Mouse (Mus musculus): ENCODE data around the gene Unc5c. TPM values are rescaled to one million over a fixed set of nuclear protein-coding genes. Genes with fewer than 3 reads are reported as not detected.

The Unc5c gene
- polyA plus RNA-seq, 1 experiment, result 3.6 TPM

DNA sequence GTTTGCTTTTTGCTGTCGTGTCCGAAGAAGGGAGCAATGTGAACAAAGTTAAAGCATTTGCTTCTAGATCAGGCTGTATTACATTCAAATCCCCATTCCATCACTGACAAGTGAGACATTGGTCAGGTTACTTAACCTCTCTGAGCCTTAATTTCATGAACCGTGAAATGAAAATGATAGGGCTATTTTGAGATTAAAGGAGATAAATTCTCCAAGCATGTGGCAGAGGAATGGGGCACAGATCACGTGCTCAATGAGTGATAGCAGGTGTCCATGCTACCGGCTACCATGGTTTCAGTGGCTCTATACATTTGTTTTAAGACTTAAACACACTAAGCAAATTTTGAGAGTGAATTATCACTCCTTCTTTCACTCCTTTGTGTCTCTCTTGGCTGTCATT, 254.0 kb downstream of the Unc5c start:
- H3K4me3 ChIP-seq (replicated peaks; ENCODE audit: extremely low read depth, low read depth, low read length), result no peak overlapping the region
- DNase-seq, result no peak
- WGBS, result 67% methylated on average over 5 of the region's 5 CpGs
- H3K4me1 ChIP-seq (ENCODE audit: control insufficient read depth, insufficient read depth, low read length), result no peaks in the 10 kb centered on the region
- TF ChIP-seq POLR2A (IDR thresholded peaks at IDR 0.05; ENCODE audit: borderline replicate concordance, extremely low read depth, low read depth, low read length) (no peak), CTCF (IDR thresholded peaks at IDR 0.05; ENCODE audit: insufficient read depth, low read length) (no peak)

DNA sequence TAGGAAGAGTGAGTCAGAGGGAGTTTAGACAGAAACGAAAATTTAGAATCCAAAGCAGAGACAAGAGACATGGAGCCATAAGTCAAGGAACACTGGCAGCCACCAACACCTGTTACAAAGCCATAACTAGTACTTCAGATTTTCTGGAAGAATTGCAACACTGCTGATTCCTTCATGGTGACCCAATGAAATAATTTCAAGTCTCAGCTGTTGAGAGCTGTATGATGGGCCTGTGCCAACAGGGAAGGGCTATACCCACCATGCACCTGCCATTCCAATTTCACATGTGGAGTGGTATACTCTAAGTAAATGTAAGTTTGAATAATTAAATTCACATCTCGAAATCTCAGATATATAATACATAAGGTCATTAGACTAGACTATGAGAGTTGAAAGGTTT, 259.5 kb downstream of the Unc5c start:
- TF ChIP-seq CTCF (IDR thresholded peaks at IDR 0.05; ENCODE audit: insufficient read depth, low read length) (no peak), POLR2A (IDR thresholded peaks at IDR 0.05; ENCODE audit: borderline replicate concordance, extremely low read depth, low read depth, low read length) (no peak)
- no peak for DNase-seq
- Histone ChIP-seq H3K4me1 (ENCODE audit: control insufficient read depth, insufficient read depth, low read length) (no peaks in the 10 kb centered on the region), H3K4me3 (replicated peaks; ENCODE audit: extremely low read depth, low read depth, low read length) (no peak overlapping the region)
- 65% methylated on average over 2 of the region's 2 CpGs for WGBS

DNA sequence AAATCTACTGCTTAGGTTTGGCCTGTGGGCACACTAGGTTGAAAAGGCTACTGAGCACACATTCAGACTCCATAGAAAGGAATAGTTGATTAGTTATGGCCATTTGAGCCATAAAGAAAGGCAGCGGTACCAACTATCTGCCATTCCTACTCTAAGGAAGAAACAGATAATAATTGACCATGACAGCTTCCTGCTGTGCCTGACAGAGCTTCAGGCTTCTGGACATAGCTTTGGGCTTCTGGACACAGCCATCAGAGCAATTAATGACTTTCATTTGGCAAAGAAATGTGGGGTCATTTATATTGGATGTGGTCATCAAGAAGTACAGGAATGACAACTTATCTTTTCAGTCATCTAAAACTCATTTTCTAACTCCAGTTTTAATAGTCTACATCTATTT, 260.4 kb downstream of the Unc5c start:
- TF ChIP-seq CTCF (IDR thresholded peaks at IDR 0.05; ENCODE audit: insufficient read depth, low read length), result no peak
- 63% methylated on average over 1 of the region's 1 CpGs for WGBS
- DNase-seq, result no peak
- Histone ChIP-seq H3K4me1 (ENCODE audit: control insufficient read depth, insufficient read depth, low read length) (no peaks in the 10 kb centered on the region), H3K4me3 (replicated peaks; ENCODE audit: extremely low read depth, low read depth, low read length) (no peak overlapping the region)

DNA sequence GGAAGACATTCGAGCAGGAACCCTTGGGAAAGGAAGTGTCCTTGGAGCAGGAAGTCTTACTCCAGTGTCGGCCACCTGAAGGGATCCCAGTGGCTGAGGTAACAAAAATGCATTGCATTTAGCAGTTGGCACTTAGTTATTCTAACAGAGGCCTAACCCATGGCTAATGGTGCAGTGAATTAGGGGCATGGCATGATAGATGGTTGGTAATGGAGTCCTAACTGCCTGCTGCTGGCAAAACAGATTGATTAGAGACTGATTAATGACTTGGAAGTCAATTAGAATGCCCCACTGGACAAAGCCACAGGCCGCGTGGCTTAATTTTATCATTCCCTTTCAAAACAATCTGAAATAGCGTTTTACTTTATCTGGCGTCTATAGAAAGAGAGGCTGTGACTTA, 268.8 kb downstream of the Unc5c start:
- no peak overlapping the region for H3K4me3 ChIP-seq (replicated peaks; ENCODE audit: extremely low read depth, low read depth, low read length)
- H3K4me1 ChIP-seq (ENCODE audit: control insufficient read depth, insufficient read depth, low read length), result no peaks in the 10 kb centered on the region
- WGBS, result 62% methylated on average over 6 of the region's 6 CpGs
- DNase-seq, result no peak
- no peak for TF ChIP-seq POLR2A (IDR thresholded peaks at IDR 0.05; ENCODE audit: borderline replicate concordance, extremely low read depth, low read depth, low read length)
- no peak for TF ChIP-seq CTCF (IDR thresholded peaks at IDR 0.05; ENCODE audit: insufficient read depth, low read length)

DNA sequence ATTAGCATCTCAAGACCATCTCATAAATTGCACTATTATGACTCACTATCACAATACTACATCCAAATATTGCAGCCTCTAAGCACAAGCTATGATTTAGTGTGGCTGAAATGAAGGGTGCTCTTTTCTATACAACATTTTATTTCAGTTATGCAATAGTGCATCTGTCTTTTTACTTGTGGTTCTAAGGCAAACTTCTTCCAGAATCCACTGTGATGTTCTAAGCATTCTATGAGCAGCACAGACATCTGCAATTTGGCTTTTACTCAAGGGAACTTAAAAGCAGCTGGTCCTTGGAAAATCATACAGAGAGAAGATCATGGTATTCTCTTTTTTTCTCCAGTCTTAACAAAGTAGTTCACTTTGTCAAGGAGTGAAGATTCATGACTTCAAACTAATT, 270.3 kb downstream of the Unc5c start:
- H3K4me3 ChIP-seq (replicated peaks; ENCODE audit: extremely low read depth, low read depth, low read length), result no peak overlapping the region
- no peak for DNase-seq
- TF ChIP-seq POLR2A (IDR thresholded peaks at IDR 0.05; ENCODE audit: borderline replicate concordance, extremely low read depth, low read depth, low read length) (no peak), CTCF (IDR thresholded peaks at IDR 0.05; ENCODE audit: insufficient read depth, low read length) (no peak)
- H3K4me1 ChIP-seq (ENCODE audit: control insufficient read depth, insufficient read depth, low read length), result no peaks in the 10 kb centered on the region

DNA sequence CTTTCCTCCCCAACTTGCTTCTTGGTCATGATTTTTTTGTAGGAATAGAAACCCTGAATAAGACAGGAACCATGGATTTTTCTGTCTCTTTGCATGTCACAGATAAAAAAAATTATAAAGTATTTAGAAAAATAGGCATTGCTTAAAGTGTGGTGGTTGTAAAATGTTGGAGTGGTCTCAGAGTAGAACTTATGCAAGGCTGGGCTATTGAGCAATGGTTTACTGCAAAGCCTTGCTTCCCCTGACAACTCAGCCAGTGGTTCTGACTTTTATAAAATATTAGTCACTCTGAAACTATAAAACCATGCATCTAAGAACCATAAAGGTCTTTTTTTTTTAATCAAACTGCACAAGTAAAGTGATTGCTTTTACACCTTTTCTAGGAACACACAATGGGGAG, 280.3 kb downstream of the Unc5c start:
- Histone ChIP-seq H3K4me3 (replicated peaks; ENCODE audit: extremely low read depth, low read depth, low read length) (no peak overlapping the region), H3K4me1 (ENCODE audit: control insufficient read depth, insufficient read depth, low read length) (no peaks in the 10 kb centered on the region)
- DNase-seq, result no peak
- TF ChIP-seq CTCF (IDR thresholded peaks at IDR 0.05; ENCODE audit: insufficient read depth, low read length) (no peak), POLR2A (IDR thresholded peaks at IDR 0.05; ENCODE audit: borderline replicate concordance, extremely low read depth, low read depth, low read length) (no peak)

DNA sequence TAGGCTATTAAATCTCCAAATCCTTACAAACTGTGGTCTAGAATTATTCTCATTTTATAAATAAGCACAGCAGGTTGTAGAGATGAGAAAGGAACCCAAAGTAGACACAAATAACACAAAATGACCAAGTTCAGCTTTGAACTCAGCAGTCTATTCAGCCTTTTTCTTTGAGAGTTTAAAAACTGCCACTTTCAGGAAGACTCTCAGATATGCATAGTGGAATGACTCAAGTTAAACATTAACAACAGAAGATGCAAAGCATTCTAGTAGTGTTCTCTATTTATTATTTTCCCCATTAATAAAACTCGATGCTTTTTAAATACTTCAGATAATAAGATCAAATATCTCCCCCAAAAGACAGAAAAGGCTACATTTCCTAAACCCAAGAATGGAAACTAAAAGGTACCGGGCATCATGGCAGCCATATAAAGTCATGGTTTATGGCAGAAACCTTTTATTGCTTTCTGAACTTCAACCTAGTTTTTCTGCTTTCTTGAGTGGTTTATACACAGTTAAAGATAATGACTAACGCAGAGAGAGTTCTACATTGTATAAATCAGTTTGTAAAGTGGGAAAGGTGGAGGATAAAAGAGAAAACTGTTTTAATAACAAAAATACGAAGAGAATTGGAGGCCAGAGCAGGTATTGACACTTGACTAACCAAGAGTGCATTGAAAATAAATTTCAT, 283.8 kb downstream of the Unc5c start:
- H3K4me1 ChIP-seq (ENCODE audit: control insufficient read depth, insufficient read depth, low read length), result no peaks in the 10 kb centered on the region
- H3K4me3 ChIP-seq (replicated peaks; ENCODE audit: extremely low read depth, low read depth, low read length), result no peak overlapping the region
- WGBS, result 79% methylated on average over 4 of the region's 4 CpGs
- TF ChIP-seq POLR2A (IDR thresholded peaks at IDR 0.05; ENCODE audit: borderline replicate concordance, extremely low read depth, low read depth, low read length) (no peak), CTCF (IDR thresholded peaks at IDR 0.05; ENCODE audit: insufficient read depth, low read length) (no peak)
- DNase-seq, result no peak

DNA sequence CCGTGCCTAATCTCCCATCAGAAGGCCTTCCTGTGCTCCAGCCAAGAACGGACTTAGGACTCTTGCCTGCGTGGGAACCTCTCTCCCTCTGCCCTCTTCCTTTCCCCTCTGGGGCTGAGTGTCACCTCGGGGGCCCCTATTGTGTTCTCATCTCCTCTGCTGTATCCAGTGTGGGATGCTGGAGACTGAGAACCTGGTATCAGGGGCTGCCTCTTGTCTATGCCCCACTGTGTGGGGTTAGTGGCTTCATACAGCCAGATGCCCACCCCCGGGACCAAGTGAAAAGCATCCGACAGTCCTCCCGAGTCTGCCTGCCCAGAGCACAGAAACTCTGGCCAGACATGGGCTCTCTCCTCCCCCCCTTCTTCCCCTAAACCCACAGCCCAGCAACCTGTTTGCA, 287.2 kb downstream of the Unc5c start:
- Histone ChIP-seq H3K4me3 (replicated peaks; ENCODE audit: extremely low read depth, low read depth, low read length) (no peak overlapping the region), H3K4me1 (ENCODE audit: control insufficient read depth, insufficient read depth, low read length) (no peaks in the 10 kb centered on the region)
- TF ChIP-seq POLR2A (IDR thresholded peaks at IDR 0.05; ENCODE audit: borderline replicate concordance, extremely low read depth, low read depth, low read length), result no peak
- no peak for TF ChIP-seq CTCF (IDR thresholded peaks at IDR 0.05; ENCODE audit: insufficient read depth, low read length)
- 71% methylated on average over 7 of the region's 7 CpGs for WGBS
- DNase-seq, result no peak

DNA sequence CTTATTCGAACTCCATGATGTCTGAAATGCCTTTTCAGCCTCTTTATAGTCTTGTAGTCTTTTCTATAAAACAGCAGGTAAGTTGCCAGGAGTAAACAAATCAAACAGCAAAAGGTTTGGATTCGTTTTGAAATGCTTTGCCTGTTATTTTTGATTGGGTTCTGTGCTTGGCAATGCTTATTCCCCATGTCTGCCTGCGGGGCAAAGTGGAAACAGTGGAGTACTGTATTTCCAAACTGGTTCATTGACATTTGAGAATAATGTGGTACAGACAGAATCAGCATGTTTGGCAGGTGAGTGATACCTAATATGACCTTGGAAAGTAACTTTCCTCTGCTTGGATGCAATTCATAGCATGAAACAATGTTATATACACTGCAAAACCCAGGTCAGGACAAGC, 292.2 kb downstream of the Unc5c start:
- no peak for DNase-seq
- TF ChIP-seq POLR2A (IDR thresholded peaks at IDR 0.05; ENCODE audit: borderline replicate concordance, extremely low read depth, low read depth, low read length), result no peak
- TF ChIP-seq CTCF (IDR thresholded peaks at IDR 0.05; ENCODE audit: insufficient read depth, low read length), result no peak
- Histone ChIP-seq H3K4me3 (replicated peaks; ENCODE audit: extremely low read depth, low read depth, low read length) (no peak overlapping the region), H3K4me1 (ENCODE audit: control insufficient read depth, insufficient read depth, low read length) (no peaks in the 10 kb centered on the region)
- WGBS, result 62% methylated on average over 3 of the region's 3 CpGs

DNA sequence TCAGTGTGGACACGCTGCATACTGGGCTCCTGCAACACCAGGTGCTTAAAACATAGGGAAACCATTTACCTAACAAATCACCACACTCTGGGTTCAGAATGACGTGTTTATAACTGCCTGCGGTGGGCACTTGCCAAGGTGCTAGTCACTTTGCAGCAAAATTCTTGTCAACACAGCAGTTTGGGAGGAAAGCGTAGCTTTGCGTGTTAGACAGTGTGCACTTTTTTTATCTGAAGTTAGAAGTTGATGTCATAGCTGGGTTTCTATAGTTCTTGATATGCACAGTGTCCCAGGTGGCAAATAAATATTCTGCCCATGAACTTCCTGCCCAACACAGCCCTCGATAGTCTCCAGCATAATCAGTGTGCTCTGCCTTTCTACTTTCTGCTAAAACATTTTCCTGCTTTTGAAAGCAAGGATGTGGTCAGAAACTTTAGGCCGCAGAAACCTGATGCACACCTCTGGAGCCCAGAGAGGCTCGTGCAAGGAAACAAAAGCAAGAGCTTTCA, 313.4 kb downstream of the Unc5c start:
- WGBS, result 48% methylated on average over 8 of the region's 8 CpGs
- no peaks in the 10 kb centered on the region for H3K4me1 ChIP-seq (ENCODE audit: control insufficient read depth, insufficient read depth, low read length)
- no peak for DNase-seq
- TF ChIP-seq CTCF (IDR thresholded peaks at IDR 0.05; ENCODE audit: insufficient read depth, low read length) (no peak), POLR2A (IDR thresholded peaks at IDR 0.05; ENCODE audit: borderline replicate concordance, extremely low read depth, low read depth, low read length) (no peak)
- H3K4me3 ChIP-seq (replicated peaks; ENCODE audit: extremely low read depth, low read depth, low read length), result no peak overlapping the region

All from lung, adult 2 months (tissue).